Mouse (Mus musculus) MEL (cell line): ENCODE measurements around the gene Pdcd11. TPM values are rescaled to one million over a fixed set of nuclear protein-coding genes. Genes with fewer than 3 reads are reported as not detected.

Experiments used
- DNase-seq: peaks from one replicate; pipeline ENCODE4 v3.0.0; 2011; ENCODE audit warnings: low read depth, low spot score
- H3K27ac ChIP-seq: 2 replicates; pipeline ENCODE4 v1.5.1; 2012; ENCODE audit warnings: low read depth, mild to moderate bottlenecking, control low read depth, low read length, moderate library complexity; ENCODE audit not compliant: control insufficient read depth
- H3K27me3 ChIP-seq, 2 experiments: fragments of 150-350 bp in 1 of 2; sonication (generic) in 1 of 2; 2 replicates each; pipeline ENCODE4 v1.6.1; 2012; ENCODE audit warnings: low read length in 2 of 2, mild to moderate bottlenecking in 2 of 2, improper control_type of control experiment in 1 of 2, moderate library complexity in 1 of 2; ENCODE audit not compliant: insufficient read depth in 2 of 2, control insufficient read depth in 1 of 2
- H3K36me3 ChIP-seq, 2 experiments: 2 replicates each; pipeline ENCODE4 v1.6.1; 2012 to 2014; ENCODE audit warnings: low read length in 2 of 2, improper control_type of control experiment in 1 of 2, inconsistent platforms in 1 of 2, mild to moderate bottlenecking in 1 of 2; ENCODE audit not compliant: insufficient read depth in 2 of 2, control insufficient read depth in 1 of 2
- H3K4me1 ChIP-seq, 2 experiments: fragments of 150-350 bp in 1 of 2; sonication (generic) in 1 of 2; 2 replicates each; pipeline ENCODE4 v1.6.1; 2012; ENCODE audit warnings: low read length in 2 of 2, improper control_type of control experiment in 1 of 2, mild to moderate bottlenecking in 1 of 2; ENCODE audit not compliant: insufficient read depth in 2 of 2, control insufficient read depth in 1 of 2
- H3K4me3 ChIP-seq, 2 experiments: fragments of 150-350 bp in 1 of 2; sonication (generic) in 1 of 2; 2 replicates each; pipeline ENCODE4 v1.5.1; 2012; ENCODE audit warnings: low read depth in 2 of 2, low read length in 2 of 2, mild to moderate bottlenecking in 2 of 2, moderate library complexity in 2 of 2, control low read depth in 1 of 2, improper control_type of control experiment in 1 of 2; ENCODE audit not compliant: control insufficient read depth in 1 of 2, insufficient read depth in 1 of 2
- H3K79me2 ChIP-seq: 2 replicates; pipeline ENCODE4 v1.6.1; 2012; ENCODE audit warnings: mild to moderate bottlenecking, low read length, moderate library complexity; ENCODE audit not compliant: control insufficient read depth, poor library complexity, insufficient read depth
- H3K9ac ChIP-seq: 2 replicates; pipeline ENCODE4 v1.6.1; 2012; ENCODE audit warnings: low read depth, mild to moderate bottlenecking, control low read depth, low read length, moderate library complexity; ENCODE audit not compliant: control insufficient read depth, poor library complexity, severe bottlenecking
- H3K9me3 ChIP-seq: fragments of 150-350 bp; sonication (generic); replicated peaks from 2 replicates; pipeline ENCODE4 v1.6.1; 2012; ENCODE audit warnings: mild to moderate bottlenecking, low read length, improper control_type of control experiment, moderate library complexity; ENCODE audit not compliant: insufficient read depth
- BHLHE40 ChIP-seq: IDR thresholded peaks from 2 replicates; pipeline ENCODE4 v1.6.1; 2012; ENCODE audit warnings: low read depth, mild to moderate bottlenecking, inconsistent platforms, low read length, improper control_type of control experiment, borderline replicate concordance
- CHD1 ChIP-seq: IDR thresholded peaks from 2 replicates; pipeline ENCODE4 v1.6.1; 2012; ENCODE audit warnings: low read depth, mild to moderate bottlenecking, inconsistent platforms, low read length, improper control_type of control experiment
- CTCF ChIP-seq, 3 experiments: IDR thresholded peaks in 2 of 3; conservative IDR thresholded peaks in 1 of 3; 2 replicates each; pipeline ENCODE4 v1.5.1; 2011 to 2012; ENCODE audit warnings: low read length in 3 of 3, low read depth in 2 of 3, mild to moderate bottlenecking in 2 of 3, improper control_type of control experiment in 1 of 3, inconsistent platforms in 1 of 3, mixed read lengths in 1 of 3, moderate library complexity in 1 of 3; ENCODE audit not compliant: control insufficient read depth in 1 of 3, insufficient read depth in 1 of 3, poor library complexity in 1 of 3, severe bottlenecking in 1 of 3
- E2F4 ChIP-seq: IDR thresholded peaks from 2 replicates; pipeline ENCODE4 v1.6.1; 2011; ENCODE audit warnings: low read depth, low read length, improper control_type of control experiment, borderline replicate concordance
- EP300 ChIP-seq, 2 experiments: IDR thresholded peaks; 2 replicates each; pipeline ENCODE4 v1.6.1; 2011; ENCODE audit warnings: improper control_type of control experiment in 2 of 2, low read length in 2 of 2, low read depth in 1 of 2, mild to moderate bottlenecking in 1 of 2
- ETS1 ChIP-seq: IDR thresholded peaks from 2 replicates; pipeline ENCODE4 v1.6.1; 2012; ENCODE audit warnings: low read depth, mild to moderate bottlenecking, inconsistent platforms, low read length, improper control_type of control experiment, moderate library complexity
- GABPA ChIP-seq: IDR thresholded peaks from 2 replicates; pipeline ENCODE4 v1.6.1; 2012; ENCODE audit warnings: low read depth, mild to moderate bottlenecking, inconsistent platforms, low read length, improper control_type of control experiment, moderate library complexity
- GATA1 ChIP-seq: IDR thresholded peaks from 2 replicates; pipeline ENCODE4 v1.6.1; 2011; ENCODE audit warnings: low read depth, low read length, improper control_type of control experiment
- MYC ChIP-seq: IDR thresholded peaks from 2 replicates; pipeline ENCODE4 v1.6.1; 2011; ENCODE audit warnings: low read depth, mild to moderate bottlenecking, low read length, improper control_type of control experiment, moderate library complexity
- NRF1 ChIP-seq: IDR thresholded peaks from 2 replicates; pipeline ENCODE4 v1.6.1; 2014; ENCODE audit warnings: low read depth, mild to moderate bottlenecking, inconsistent platforms, low read length, improper control_type of control experiment, moderate library complexity; ENCODE audit not compliant: poor library complexity, insufficient read depth, severe bottlenecking
- POLR2A ChIP-seq, 2 experiments: IDR thresholded peaks; 2 replicates each; pipeline ENCODE4 v1.6.1; 2011 to 2012; ENCODE audit warnings: low read length in 2 of 2, mild to moderate bottlenecking in 2 of 2, control low read depth in 1 of 2, improper control_type of control experiment in 1 of 2, low read depth in 1 of 2, moderate library complexity in 1 of 2; ENCODE audit not compliant: control insufficient read depth in 1 of 2, insufficient read depth in 1 of 2, poor library complexity in 1 of 2
- RAD21 ChIP-seq: IDR thresholded peaks from 2 replicates; pipeline ENCODE4 v1.6.1; 2011; ENCODE audit warnings: mild to moderate bottlenecking, low read depth, low read length, improper control_type of control experiment
- RCOR1 ChIP-seq: IDR thresholded peaks from 2 replicates; pipeline ENCODE4 v1.6.1; 2012; ENCODE audit warnings: low read depth, mild to moderate bottlenecking, inconsistent platforms, low read length, improper control_type of control experiment
- SIN3A ChIP-seq: IDR thresholded peaks from 2 replicates; pipeline ENCODE4 v1.6.1; 2012; ENCODE audit warnings: low read length, improper control_type of control experiment, inconsistent platforms
- TBP ChIP-seq: IDR thresholded peaks from 2 replicates; pipeline ENCODE4 v1.8.0; 2011; ENCODE audit warnings: low read depth, low read length, improper control_type of control experiment
- TCF12 ChIP-seq: IDR thresholded peaks from 2 replicates; pipeline ENCODE4 v1.6.1; 2014; ENCODE audit warnings: low read depth, mild to moderate bottlenecking, inconsistent platforms, low read length, improper control_type of control experiment, moderate library complexity
- ZC3H11A ChIP-seq: IDR thresholded peaks from 2 replicates; pipeline ENCODE4 v1.6.1; 2012; ENCODE audit warnings: low read depth, mild to moderate bottlenecking, inconsistent platforms, low read length, improper control_type of control experiment
- ZNF384 ChIP-seq: IDR thresholded peaks from 2 replicates; pipeline ENCODE4 v1.6.1; 2012; ENCODE audit warnings: low read depth, mild to moderate bottlenecking, inconsistent platforms, low read length, improper control_type of control experiment
- polyA plus RNA-seq, 2 experiments: library from polyadenylated mRNA; stranded (reverse) in 1 of 2; unstranded in 1 of 2; fragments of >175 nt in 1 of 2; fragments of >200 nt in 1 of 2; gene quantifications; 2 replicates each; pipeline versions ENCODE4 v1.2.1 to v1.2.4; 2012; ENCODE audit warnings: low replicate concordance in 2 of 2, low read depth in 1 of 2; ENCODE audit not compliant: insufficient read length in 2 of 2, insufficient read depth in 1 of 2, missing spikeins in 1 of 2
- total RNA-seq: library from RNA; depleted of rRNA; stranded (reverse); fragments of 300-350 nt; gene quantifications from 2 replicates; pipeline ENCODE4 v1.2.3, GENCODE M21; 2012

Gene Pdcd11
- total and polyA plus RNA-seq, 3 experiments = 79.6 to 107 (median 81.8) TPM

GRCm38 (mm10) chr19:47142438-47142837 lies 51.9 kb downstream of the Pdcd11 start:
- no peak for TF ChIP-seq EP300 (IDR thresholded peaks at IDR 0.05; ENCODE audit: low read depth in 1 of 2, low read length in 2 of 2)
- no peak for TF ChIP-seq ZNF384
- TF ChIP-seq NRF1 = no peak
- TF ChIP-seq RCOR1 = no peak
- no peak for DNase-seq
- no peak overlapping the region for H3K27ac ChIP-seq
- no peaks in the 10 kb centered on the region for H3K9me3 ChIP-seq
- peaks cover 5% of the 10 kb centered on the region; the same call in 1 of the 2 replicates for H3K79me2 ChIP-seq
- H3K4me1 ChIP-seq = peaks cover 0 to 12% of the 10 kb centered on the region in 2 experiments
- 0 out of 4 replicates have a peak, but pooled peaks cover 0 to 3% of the 10 kb centered on the region in 2 experiments for H3K36me3 ChIP-seq
- no peak overlapping the region for H3K4me3 ChIP-seq
- no peak overlapping the region for H3K9ac ChIP-seq
- H3K27me3 ChIP-seq = no peaks in the 10 kb centered on the region; a peak in 2 of 4 replicates

DNA sequence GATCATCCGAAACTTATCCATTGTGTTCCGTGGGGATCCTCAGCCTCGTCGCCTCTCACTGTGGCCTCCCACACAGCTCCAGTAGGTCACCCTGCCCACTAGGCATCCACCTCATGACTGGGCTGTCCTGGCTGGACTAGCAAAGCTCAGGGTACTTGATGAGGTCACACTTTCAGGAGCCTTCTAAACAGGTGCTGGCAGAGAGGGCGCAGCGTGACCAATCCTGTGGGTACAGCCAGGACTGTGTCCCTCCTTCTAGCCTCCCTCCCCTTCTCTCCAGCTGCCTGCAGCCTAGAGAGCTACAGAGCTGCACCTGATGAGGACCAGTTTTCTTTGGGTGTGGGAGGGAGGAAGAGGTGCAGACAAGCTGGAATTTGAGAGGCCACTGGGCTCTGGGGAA lies 53.6 kb downstream of the Pdcd11 start, which contains the start of gene Calhm1:
Calhm1 (minus strand) TSS at position 101 of the 400 bp plus-strand sequence.
- Histone ChIP-seq H3K27ac (no peak within 1 kb of the TSS), H3K4me3 (no peak within 1 kb of the TSS)
- TF ChIP-seq BHLHE40 (no peak), GABPA (no peak), TBP (no peak), NRF1 (no peak), MYC (no peak), POLR2A (IDR thresholded peaks at IDR 0.05; ENCODE audit: control insufficient read depth in 1 of 2, insufficient read depth in 1 of 2, low read depth in 1 of 2, low read length in 2 of 2, poor library complexity in 1 of 2) (no peak), GATA1 (no peak), EP300 (IDR thresholded peaks at IDR 0.05; ENCODE audit: low read depth in 1 of 2, low read length in 2 of 2) (no peak), ZC3H11A (no peak)
- TF ChIP-seq, all 39 proteins: peak for 0
- no peaks in the 10 kb centered on the region for H3K79me2 ChIP-seq
- no peak within 1 kb of the TSS for H3K9ac ChIP-seq
- DNase-seq = no peak
- H3K9me3 ChIP-seq = no peaks in the 10 kb centered on the region
- peaks cover 5 to 8% of the 10 kb centered on the region in 2 experiments for H3K27me3 ChIP-seq
- H3K4me1 ChIP-seq = peaks cover 0 to 2% of the 10 kb centered on the region in 2 experiments; a peak in 2 of 4 replicates
- no peaks in the 10 kb centered on the region for H3K36me3 ChIP-seq

DNA sequence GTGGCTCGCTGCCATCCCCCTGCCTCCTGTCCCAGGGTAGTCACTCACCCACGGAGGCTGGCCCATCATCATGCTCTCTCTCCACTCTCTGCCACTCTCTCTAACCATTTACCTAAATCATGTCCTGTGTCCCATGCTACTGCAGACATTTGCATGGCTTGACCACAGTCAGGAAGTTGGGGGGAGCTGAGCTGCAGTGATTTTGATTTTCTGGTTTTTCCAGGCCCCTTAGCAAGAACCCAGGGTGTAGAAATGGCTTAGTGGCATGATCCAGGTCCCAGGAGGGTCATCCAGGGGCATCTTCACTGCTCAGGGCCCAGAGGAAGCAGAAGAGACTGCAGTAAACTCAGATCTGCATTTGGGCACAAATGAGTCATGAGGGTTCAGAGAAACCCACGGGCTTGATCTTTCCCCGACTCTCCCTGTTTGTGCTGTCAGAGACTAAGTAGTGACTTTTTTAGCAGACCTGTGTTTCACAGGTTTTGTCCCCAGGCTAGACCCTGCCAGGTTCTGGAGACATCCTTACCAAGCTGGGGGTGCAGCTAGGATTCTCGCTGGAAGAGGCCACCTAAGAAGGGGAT lies 57.8 kb downstream of the Pdcd11 start:
- Histone ChIP-seq H3K4me3 (no peak overlapping the region), H3K27ac (no peak overlapping the region), H3K36me3 (no peaks in the 10 kb centered on the region), H3K27me3 (peaks cover 5 to 8% of the 10 kb centered on the region in 2 experiments), H3K9me3 (no peaks in the 10 kb centered on the region), H3K4me1 (no peaks in the 10 kb centered on the region), H3K9ac (no peak overlapping the region), H3K79me2 (no peaks in the 10 kb centered on the region)
- no peak for DNase-seq
- no peak for TF ChIP-seq CTCF (IDR thresholded peaks at IDR 0.05 in 2 of 3, conservative IDR thresholded peaks at IDR 0.05 in 1 of 3; ENCODE audit: control insufficient read depth in 1 of 3, insufficient read depth in 1 of 3, low read depth in 2 of 3, low read length in 3 of 3, poor library complexity in 1 of 3, severe bottlenecking in 1 of 3)
- TF ChIP-seq GATA1 = no peak
- no peak for TF ChIP-seq ZC3H11A
- no peak for TF ChIP-seq MYC
- TF ChIP-seq RAD21 = no peak
- TF ChIP-seq E2F4 = no peak
- no peak for TF ChIP-seq ETS1
- TF ChIP-seq CHD1 = no peak
- TF ChIP-seq EP300 (IDR thresholded peaks at IDR 0.05; ENCODE audit: low read depth in 1 of 2, low read length in 2 of 2) = no peak
- no peak for TF ChIP-seq TCF12
- TF ChIP-seq SIN3A = no peak
